ENCODE assay signal across 12 mouse cellular contexts in genomic region chr15:77810416-77811098, GRCm38 (mm10). TPM values are rescaled to one million over a fixed set of nuclear protein-coding genes. Genes with fewer than 3 reads are reported as not detected.
DNase-seq lines count a peak whose midpoint lies in the region; ATAC-seq lines count a peak whose summit lies in the region.
"Had no signal": no experiment of that assay in that cellular context is flagged by ENCODE, and none has a peak within 500 bp of the region (broad histone marks: within the 10 kb centered on the region; RNA-seq: fewer than 3 reads in every experiment).

No protein-coding gene starts in this region.

- H3K4me3 ChIP-seq in kidney, embryonic 15.5 days (replicated peaks), result no peak overlapping the region
- no peak overlapping the region for H3K4me3 ChIP-seq in embryonic facial prominence, embryonic 10.5 days
- H3K4me3 ChIP-seq in hindbrain, embryonic 11.5 days (ENCODE audit: low read depth, low read length), result no peak overlapping the region
- H3K4me3 ChIP-seq: liver, embryonic 15.5 days had no signal

- H3K4me2 ChIP-seq in kidney, embryonic 15.5 days, result no peak overlapping the region
- H3K4me2 ChIP-seq in hindbrain, embryonic 11.5 days (replicated peaks; ENCODE audit: low read depth, low read length), result no peak overlapping the region
- H3K4me2 ChIP-seq: liver, embryonic 15.5 days had no signal

- no peaks in the 10 kb centered on the region for H3K9me3 ChIP-seq in kidney, embryonic 15.5 days (replicated peaks)
- H3K9me3 ChIP-seq in embryonic facial prominence, embryonic 10.5 days, result no peaks in the 10 kb centered on the region
- H3K9me3 ChIP-seq in hindbrain, embryonic 11.5 days (ENCODE audit: control insufficient read depth, low read length), result no peaks in the 10 kb centered on the region
- H3K9me3 ChIP-seq: liver, embryonic 15.5 days had no signal

- no peak for DNase-seq in kidney, adult 9 months
- DNase-seq in embryonic facial prominence, embryonic 10.5 days (ENCODE audit: low spot score), result no peak
- DNase-seq in hindbrain, embryonic 11.5 days (ENCODE audit: low spot score), result peak; percentile 27
- DNase-seq in naive thymus-derived CD4-positive, alpha-beta T cell, adult 2 months (ENCODE audit: low read depth), result peak; percentile 54
- no peak for DNase-seq in ovary, postnatal 36 days (ENCODE audit: low spot score)
- DNase-seq in adrenal gland, postnatal 14 days, result no peak
- DNase-seq: kidney, postnatal 25 days; thymus, postnatal 36 days had no signal

- 0 out of 2 replicates have a peak, but pooled peaks have one; percentile 30 for ATAC-seq in kidney, embryonic 15.5 days (replicated peaks; ENCODE audit: low FRiP score)
- peak; percentile 47; the same call in 1 of the 2 replicates for ATAC-seq in hindbrain, embryonic 11.5 days (ENCODE audit: low FRiP score)
- no peak for ATAC-seq in monocyte, adult 5-6 weeks (replicated peaks; ENCODE audit: insufficient number of reproducible peaks, low FRiP score, low TSS enrichment, poor library complexity, severe bottlenecking)
- ATAC-seq: Patski had no signal

- H3K36me3 ChIP-seq in kidney, embryonic 15.5 days, result peaks cover 77% of the 10 kb centered on the region
- peaks cover 80% of the 10 kb centered on the region for H3K36me3 ChIP-seq in embryonic facial prominence, embryonic 10.5 days (replicated peaks)
- no peaks in the 10 kb centered on the region for H3K36me3 ChIP-seq in hindbrain, embryonic 11.5 days (ENCODE audit: control insufficient read depth, insufficient read depth, low read length)

- H3K27ac ChIP-seq in kidney, embryonic 15.5 days, result 0 out of 2 replicates have a peak overlapping the region, but pooled peaks have one; percentile 28
- H3K27ac ChIP-seq in embryonic facial prominence, embryonic 10.5 days (replicated peaks), result peak overlapping the region; percentile 69
- peak overlapping the region; percentile 19; the same call in 1 of the 2 replicates for H3K27ac ChIP-seq in hindbrain, embryonic 11.5 days (ENCODE audit: low read depth, low read length)
- H3K27ac ChIP-seq: liver, embryonic 15.5 days had no signal

- no peak overlapping the region for H3K9ac ChIP-seq in kidney, embryonic 15.5 days
- H3K9ac ChIP-seq in hindbrain, embryonic 11.5 days (ENCODE audit: low read depth, low read length), result no peak overlapping the region
- H3K9ac ChIP-seq: liver, embryonic 15.5 days had no signal

- H3K27me3 ChIP-seq in kidney, embryonic 15.5 days, result no peaks in the 10 kb centered on the region
- no peaks in the 10 kb centered on the region for H3K27me3 ChIP-seq in embryonic facial prominence, embryonic 10.5 days (replicated peaks; ENCODE audit: low read depth, poor library complexity, severe bottlenecking)
- H3K27me3 ChIP-seq in hindbrain, embryonic 11.5 days (ENCODE audit: control insufficient read depth, insufficient read depth, low read length), result no peaks in the 10 kb centered on the region
- H3K27me3 ChIP-seq: liver, embryonic 15.5 days; Patski had no signal

- 70% methylated on average over 17 of the region's 17 CpGs for WGBS in kidney, embryonic 15.5 days
- WGBS in embryonic facial prominence, embryonic 10.5 days, result 60% methylated on average over 17 of the region's 17 CpGs
- WGBS in hindbrain, embryonic 11.5 days, result 66% methylated on average over 17 of the region's 17 CpGs

- H3K4me1 ChIP-seq in kidney, embryonic 15.5 days, result peaks cover 43% of the 10 kb centered on the region
- peaks cover 41% of the 10 kb centered on the region for H3K4me1 ChIP-seq in embryonic facial prominence, embryonic 10.5 days
- 0 out of 2 replicates have a peak, but pooled peaks cover 2% of the 10 kb centered on the region for H3K4me1 ChIP-seq in hindbrain, embryonic 11.5 days (replicated peaks; ENCODE audit: control insufficient read depth, insufficient read depth, low read length)

RNA-seq across cellular contexts. Expression of gene Myh9, which starts 31.4 kb away (rescaled TPM):
- polyA plus RNA-seq in kidney, embryonic 15.5 days (2015; fragmentation: Nextera tagmentation; extraction: Ambion mirVana), result 56.2 and 60.2 TPM in 2 replicates
- 45.7 and 46.9 TPM in 2 replicates for polyA plus RNA-seq in embryonic facial prominence, embryonic 10.5 days (2016; fragmentation: Nextera tagmentation; extraction: Ambion mirVana)
- polyA plus RNA-seq in hindbrain, embryonic 11.5 days (2014; fragmentation: Nextera tagmentation; extraction: Ambion mirVana), result 20.7 and 29.8 TPM in 2 replicates
- total RNA-seq in monocyte, adult 5-6 weeks (2017), result 908 to 1,221 TPM (median 925 TPM) in 3 replicates
- total RNA-seq in adrenal gland, postnatal 14 days (2021), result 280 and 301 TPM in 2 replicates

RNA-seq across cellular contexts. Expression of gene Apol8, which starts 53.8 kb away (rescaled TPM):
- 0.26 and 0.45 TPM in 2 replicates for polyA plus RNA-seq in kidney, embryonic 15.5 days (2015; fragmentation: Nextera tagmentation; extraction: Ambion mirVana)
- polyA plus RNA-seq in embryonic facial prominence, embryonic 10.5 days (2016; fragmentation: Nextera tagmentation; extraction: Ambion mirVana), result 0.14 and 0.32 TPM in 2 replicates
- polyA plus RNA-seq in hindbrain, embryonic 11.5 days (2014; fragmentation: Nextera tagmentation; extraction: Ambion mirVana), result 0.06 and 0.20 TPM in 2 replicates
- 2.9 to 6.6 TPM (median 4.8 TPM) in 3 replicates for total RNA-seq in monocyte, adult 5-6 weeks (2017)
- total RNA-seq in adrenal gland, postnatal 14 days (2021), result 0.30 and 1.7 TPM in 2 replicates

Comparison
In these comparisons a context has a peak if more than half of its experiments do, and no peak if none do; other contexts are left out.
1. H3K27ac ChIP-seq: peak in every context shown above with its lines; median percentile 69 in embryonic facial prominence, embryonic 10.5 days; 28 in kidney, embryonic 15.5 days; 19 in hindbrain, embryonic 11.5 days.
2. DNase-seq: peak in hindbrain, embryonic 11.5 days (single experiment) and naive thymus-derived CD4-positive, alpha-beta T cell, adult 2 months (single experiment); none in kidney, adult 9 months (single experiment), embryonic facial prominence, embryonic 10.5 days (single experiment), ovary, postnatal 36 days (single experiment) and adrenal gland, postnatal 14 days (single experiment).